Mouse (Mus musculus) forebrain, embryonic 14.5 days (tissue): ENCODE results near the gene 4921536K21Rik. TPM values are rescaled to one million over a fixed set of nuclear protein-coding genes. Genes with fewer than 3 reads are reported as not detected.
A peak's percentile ranks its signal among the peaks of the same experiment; 100 is the strongest.

Experiments
- ATAC-seq: fragments of 200-750 bp; cut with Nextera tagmentation; 2 replicates; pipeline ENCODE4 v1.8.0; 2017; ENCODE audit warnings: mild to moderate bottlenecking, moderate library complexity
- DNase-seq: peaks from one replicate; pipeline ENCODE4 v3.0.0-alpha.2; 2015; ENCODE audit warnings: low spot score
- H3K27ac ChIP-seq: fragments of 300-500 bp; sonication (generic); 2 replicates; pipeline ENCODE4 v1.5.1; 2014; ENCODE audit warnings: low read depth, mild to moderate bottlenecking, control low read depth, low read length, moderate library complexity
- H3K27me3 ChIP-seq: fragments of 300-500 bp; sonication (generic); replicated peaks from 2 replicates; pipeline ENCODE4 v1.6.1; 2014; ENCODE audit warnings: low read length, control low read depth, mixed read lengths; ENCODE audit not compliant: control insufficient read depth, insufficient read depth
- H3K36me3 ChIP-seq: fragments of 300-500 bp; sonication (generic); 2 replicates; pipeline ENCODE4 v1.6.1; 2014; ENCODE audit warnings: low read length, control low read depth; ENCODE audit not compliant: control insufficient read depth, insufficient read depth
- H3K4me1 ChIP-seq: fragments of 300-500 bp; sonication (generic); 2 replicates; pipeline ENCODE4 v1.6.1; 2014; ENCODE audit warnings: antibody characterized with exemption, low read length, control low read depth; ENCODE audit not compliant: control insufficient read depth, insufficient read depth
- H3K4me2 ChIP-seq: fragments of 300-500 bp; sonication (generic); 2 replicates; pipeline ENCODE4 v1.6.1; 2014; ENCODE audit warnings: mild to moderate bottlenecking, control low read depth, low read length
- H3K4me3 ChIP-seq: fragments of 300-500 bp; sonication (generic); 2 replicates; pipeline ENCODE4 v1.5.1; 2014; ENCODE audit warnings: low read depth, low read length, control low read depth
- H3K9ac ChIP-seq: fragments of 300-500 bp; sonication (generic); 2 replicates; pipeline ENCODE4 v1.6.1; 2014; ENCODE audit warnings: mild to moderate bottlenecking, low read length, control low read depth, moderate library complexity
- H3K9me3 ChIP-seq: fragments of 300-500 bp; sonication (generic); replicated peaks from 2 replicates; pipeline ENCODE4 v1.6.1; 2016; ENCODE audit warnings: low read length, control low read depth, mixed read lengths; ENCODE audit not compliant: control insufficient read depth
- WGBS: fragments of 180-500 bp; shearing (Covaris S2); extraction: QIAGEN DNeasy Blood & Tissue Kit; methylation state at CpG from one replicate; pipeline ENCODE4 v1.1.7; 2014; 5-methylcytosine and 5-hydroxymethylcytosine counted together
- polyA plus RNA-seq: library from polyadenylated mRNA; unstranded; fragments of >200 nt; fragmentation: Nextera tagmentation; extraction: Ambion mirVana; gene quantifications from 2 replicates; pipeline ENCODE4 v1.2.1, GENCODE M21; 2014

Gene 4921536K21Rik
- polyA plus RNA-seq, 1 experiment from 2014 or later: 0.36 TPM

- no peaks in the 10 kb centered on the region for H3K27me3 ChIP-seq
- no peaks in the 10 kb centered on the region for H3K36me3 ChIP-seq
- H3K4me1 ChIP-seq: no peaks in the 10 kb centered on the region
- ATAC-seq (no peak), DNase-seq (no peak)
- H3K4me2 ChIP-seq: no peak overlapping the region
- no peaks in the 10 kb centered on the region for H3K9me3 ChIP-seq
- 76% methylated on average over 7 of the region's 7 CpGs for WGBS
- H3K27ac ChIP-seq: no peak overlapping the region
- no peak overlapping the region for H3K4me3 ChIP-seq
- no peak overlapping the region for H3K9ac ChIP-seq
These were observed 16.2 kb downstream of the 4921536K21Rik start for GRCm38 (mm10) chr11:3878660-3879059.

GRCm38 (mm10) chr11:3876419-3876818 is 18.5 kb downstream of the 4921536K21Rik start:
- DNase-seq (no peak), ATAC-seq (no peak)
- Histone ChIP-seq H3K4me3 (no peak overlapping the region), H3K4me1 (no peaks in the 10 kb centered on the region), H3K27me3 (no peaks in the 10 kb centered on the region), H3K9me3 (no peaks in the 10 kb centered on the region), H3K9ac (no peak overlapping the region), H3K4me2 (no peak overlapping the region), H3K36me3 (no peaks in the 10 kb centered on the region), H3K27ac (no peak overlapping the region)
- 80% methylated on average over 6 of the region's 6 CpGs for WGBS

GRCm38 (mm10) chr11:3864343-3864742 is 30.6 kb downstream of the 4921536K21Rik start:
- Histone ChIP-seq H3K36me3 (no peaks in the 10 kb centered on the region), H3K4me2 (peak overlapping the region; percentile 72), H3K27me3 (0 out of 2 replicates have a peak, but pooled peaks cover 3% of the 10 kb centered on the region), H3K9ac (peak overlapping the region; percentile 64; the same call in 1 of the 2 replicates), H3K9me3 (no peaks in the 10 kb centered on the region), H3K4me3 (peak overlapping the region; percentile 43), H3K27ac (no peak overlapping the region), H3K4me1 (peaks cover 7% of the 10 kb centered on the region)
- DNase-seq (peak; percentile 7), ATAC-seq (peak; percentile 13; the same call in 1 of the 2 replicates)
- WGBS: 32% methylated on average over 6 of the region's 6 CpGs

GRCm38 (mm10) chr11:3863454-3864112 is 31.3 kb downstream of the 4921536K21Rik start, which contains the start of gene Osbp2:
Osbp2 (minus strand) TSS chr11:3863903.
- H3K4me1 ChIP-seq: peaks cover 7% of the 10 kb centered on the region

GRCm38 (mm10) chr11:3862661-3863453 is 32.0 kb downstream of the 4921536K21Rik start:
- WGBS: 75% methylated on average over 19 of the region's 19 CpGs
- H3K9ac ChIP-seq: peak overlapping the region; percentile 64
- no peaks in the 10 kb centered on the region for H3K36me3 ChIP-seq
- H3K4me3 ChIP-seq: peak overlapping the region; percentile 43
- 0 out of 2 replicates have a peak, but pooled peaks cover 3% of the 10 kb centered on the region for H3K27me3 ChIP-seq
- H3K27ac ChIP-seq: no peak overlapping the region
- H3K9me3 ChIP-seq: no peaks in the 10 kb centered on the region
- ATAC-seq: no peak
- no peak for DNase-seq
- H3K4me1 ChIP-seq: peaks cover 7% of the 10 kb centered on the region
- peak overlapping the region; percentile 72 for H3K4me2 ChIP-seq

More at GRCm38 (mm10) chr11:3863454-3864112, 31.3 kb downstream of the 4921536K21Rik start, which contains the start of gene Osbp2:
- Histone ChIP-seq H3K36me3 (no peaks in the 10 kb centered on the region), H3K27ac (no peak within 1 kb of the TSS), H3K9ac (peak within 1 kb of the TSS; percentile 64), H3K9me3 (no peaks in the 10 kb centered on the region), H3K27me3 (0 out of 2 replicates have a peak, but pooled peaks cover 3% of the 10 kb centered on the region), H3K4me3 (peak within 1 kb of the TSS; percentile 43), H3K4me2 (peak within 1 kb of the TSS; percentile 72)
- peak; percentile 96 for ATAC-seq
- WGBS: 4% methylated on average over 57 of the region's 58 CpGs
- DNase-seq: peak; percentile 79

- Histone ChIP-seq H3K4me1 (peaks cover 7% of the 10 kb centered on the region), H3K9ac (no peak overlapping the region), H3K4me2 (no peak overlapping the region), H3K4me3 (no peak overlapping the region), H3K9me3 (no peaks in the 10 kb centered on the region), H3K27ac (no peak overlapping the region), H3K27me3 (0 out of 2 replicates have a peak, but pooled peaks cover 2% of the 10 kb centered on the region), H3K36me3 (no peaks in the 10 kb centered on the region)
- no peak for DNase-seq
- no peak for ATAC-seq
- WGBS: 86% methylated on average over 4 of the region's 4 CpGs
These were observed 34.5 kb downstream of the 4921536K21Rik start for GRCm38 (mm10) chr11:3860361-3860760.

- no peaks in the 10 kb centered on the region for H3K27me3 ChIP-seq
- H3K9ac ChIP-seq: no peak overlapping the region
- H3K36me3 ChIP-seq: no peaks in the 10 kb centered on the region
- no peak overlapping the region for H3K4me2 ChIP-seq
- peaks cover 7% of the 10 kb centered on the region for H3K4me1 ChIP-seq
- WGBS: 83% methylated on average over 4 of the region's 4 CpGs
- no peak overlapping the region for H3K4me3 ChIP-seq
- no peak for ATAC-seq
- no peaks in the 10 kb centered on the region for H3K9me3 ChIP-seq
- no peak for DNase-seq
- no peak overlapping the region for H3K27ac ChIP-seq
These were observed 35.1 kb downstream of the 4921536K21Rik start for GRCm38 (mm10) chr11:3859778-3860177.

- H3K4me2 ChIP-seq: no peak overlapping the region
- WGBS: 81% methylated on average over 5 of the region's 5 CpGs
- H3K9ac ChIP-seq: no peak overlapping the region
- no peaks in the 10 kb centered on the region for H3K27me3 ChIP-seq
- DNase-seq: no peak
- H3K9me3 ChIP-seq: no peaks in the 10 kb centered on the region
- ATAC-seq: no peak
- H3K4me1 ChIP-seq: no peaks in the 10 kb centered on the region
- H3K36me3 ChIP-seq: no peaks in the 10 kb centered on the region
- no peak overlapping the region for H3K4me3 ChIP-seq
- H3K27ac ChIP-seq: no peak overlapping the region
These were observed 37.0 kb downstream of the 4921536K21Rik start for GRCm38 (mm10) chr11:3857902-3858301.
